Mouse (Mus musculus): ENCODE data around the gene Nedd9.

GRCm38 (mm10) chr13:41263304-41264006, 223.7 kb downstream of the Nedd9 start:
- TF ChIP-seq CHD2 (IDR thresholded peaks at IDR 0.05; ENCODE audit: low read depth, low read length), result no peak
- no peak for TF ChIP-seq MAFK (IDR thresholded peaks at IDR 0.05; ENCODE audit: insufficient read depth, low read depth, low read length)
- TF ChIP-seq ZC3H11A (IDR thresholded peaks at IDR 0.05; ENCODE audit: borderline replicate concordance, low read depth, low read length), result no peak
- TF ChIP-seq HCFC1 (IDR thresholded peaks at IDR 0.05; ENCODE audit: borderline replicate concordance, insufficient read depth, low read length), result no peak
- no peak for TF ChIP-seq ZNF384 (IDR thresholded peaks at IDR 0.05; ENCODE audit: low read depth, low read length)

Measured in ES-E14 (cell line).